In genomic region chr10:120857531-120858001, GRCm38 (mm10) we compare ENCODE assay signal across 7 mouse cellular contexts. TPM values are rescaled to one million over a fixed set of nuclear protein-coding genes. Genes with fewer than 3 reads are reported as not detected.
DNase-seq lines count a peak whose midpoint lies in the region; ATAC-seq lines count a peak whose summit lies in the region.

No protein-coding gene starts in this region.

- H3K4me2 ChIP-seq in forebrain, embryonic 11.5 days (ENCODE audit: low read depth, low read length, severe bottlenecking): peak overlapping the region; percentile 5; the same call in 1 of the 2 replicates
- peak overlapping the region; percentile 36 for H3K4me2 ChIP-seq in intestine, embryonic 14.5 days (ENCODE audit: low read length)
- no peak overlapping the region for H3K4me2 ChIP-seq in neural tube, embryonic 14.5 days (ENCODE audit: low read depth, low read length)

- no peak overlapping the region for H3K9ac ChIP-seq in forebrain, embryonic 11.5 days (ENCODE audit: low read length)
- H3K9ac ChIP-seq in intestine, embryonic 14.5 days (ENCODE audit: low read length): no peak overlapping the region
- H3K9ac ChIP-seq in neural tube, embryonic 14.5 days (replicated peaks; ENCODE audit: low read depth, low read length): no peak overlapping the region

- ATAC-seq in forebrain, embryonic 11.5 days (replicated peaks; ENCODE audit: low FRiP score): peak; percentile 69; the same call in 1 of the 2 replicates
- ATAC-seq in intestine, embryonic 14.5 days (replicated peaks; ENCODE audit: low FRiP score, low TSS enrichment, low read depth): peak; percentile 75; the same call in 1 of the 2 replicates
- peak; percentile 51; the same call in 1 of the 2 replicates for ATAC-seq in neural tube, embryonic 14.5 days (ENCODE audit: low read depth)

- no peaks in the 10 kb centered on the region for H3K36me3 ChIP-seq in forebrain, embryonic 11.5 days (ENCODE audit: control insufficient read depth, insufficient read depth, low read length)
- H3K36me3 ChIP-seq in intestine, embryonic 14.5 days (ENCODE audit: control insufficient read depth, insufficient read depth, low read length): no peaks in the 10 kb centered on the region
- H3K36me3 ChIP-seq in neural tube, embryonic 14.5 days (ENCODE audit: control insufficient read depth, insufficient read depth, low read length): no peaks in the 10 kb centered on the region

- H3K4me3 ChIP-seq in forebrain, embryonic 11.5 days (ENCODE audit: low read depth, low read length): no peak overlapping the region
- H3K4me3 ChIP-seq in intestine, embryonic 14.5 days (ENCODE audit: low read depth, low read length): no peak overlapping the region
- H3K4me3 ChIP-seq in neural tube, embryonic 14.5 days (ENCODE audit: low read depth, low read length): no peak overlapping the region

- peak; percentile 15 to 32 for DNase-seq in CD8-positive naive resting alpha-beta T cell, adult 2 months (ENCODE audit: low read depth in 2 of 2, low spot score in 2 of 2)
- peak; percentile 29 for DNase-seq in NIH3T3 (ENCODE audit: low read depth)
- DNase-seq in forebrain, embryonic 11.5 days (ENCODE audit: low spot score): peak; percentile 82
- peak; percentile 83 for DNase-seq in intestine, embryonic 14.5 days (ENCODE audit: low spot score)
- DNase-seq in lung, adult 18-20 months: peak; percentile 23 to 54
- no peak for DNase-seq in layer of hippocampus, adult 9-11 months

- no peaks in the 10 kb centered on the region for H3K27me3 ChIP-seq in forebrain, embryonic 11.5 days (ENCODE audit: control insufficient read depth, insufficient read depth, low read length)
- no peaks in the 10 kb centered on the region for H3K27me3 ChIP-seq in intestine, embryonic 14.5 days (replicated peaks; ENCODE audit: control insufficient read depth, insufficient read depth, low read length)
- no peaks in the 10 kb centered on the region for H3K27me3 ChIP-seq in neural tube, embryonic 14.5 days (ENCODE audit: control insufficient read depth, insufficient read depth, low read length)

- no peaks in the 10 kb centered on the region for H3K9me3 ChIP-seq in forebrain, embryonic 11.5 days (ENCODE audit: control insufficient read depth, low read length)
- no peaks in the 10 kb centered on the region for H3K9me3 ChIP-seq in intestine, embryonic 14.5 days (ENCODE audit: control insufficient read depth, low read length)
- no peaks in the 10 kb centered on the region for H3K9me3 ChIP-seq in neural tube, embryonic 14.5 days (ENCODE audit: control insufficient read depth, low read length)

- peaks cover 15% of the 10 kb centered on the region for H3K4me1 ChIP-seq in forebrain, embryonic 11.5 days (replicated peaks; ENCODE audit: control insufficient read depth, insufficient read depth, low read length)
- H3K4me1 ChIP-seq in intestine, embryonic 14.5 days (replicated peaks; ENCODE audit: control insufficient read depth, insufficient read depth, low read length): peaks cover 32% of the 10 kb centered on the region
- no peaks in the 10 kb centered on the region for H3K4me1 ChIP-seq in neural tube, embryonic 14.5 days (ENCODE audit: control insufficient read depth, insufficient read depth, low read length)

- H3K27ac ChIP-seq in forebrain, embryonic 11.5 days (ENCODE audit: low read depth, low read length): no peak overlapping the region
- H3K27ac ChIP-seq in intestine, embryonic 14.5 days (ENCODE audit: low read depth): no peak overlapping the region
- H3K27ac ChIP-seq in neural tube, embryonic 14.5 days (ENCODE audit: low read depth, low read length): no peak overlapping the region

- WGBS in forebrain, embryonic 11.5 days: 34% methylated on average over 13 of the region's 13 CpGs
- WGBS in intestine, embryonic 14.5 days: 49% methylated on average over 13 of the region's 13 CpGs
- whole genome bisulfite sequencing in neural tube, embryonic 14.5 days: 41% methylated on average over 13 of the region's 13 CpGs

RNA-seq across cellular contexts. Expression of gene Msrb3, which starts 41.3 kb away (rescaled TPM):
- 6.1 and 8.2 TPM in 2 replicates for polyA plus RNA-seq in forebrain, embryonic 11.5 days (2014; fragmentation: Nextera tagmentation; extraction: Ambion mirVana)
- polyA plus RNA-seq in intestine, embryonic 14.5 days (2014; fragmentation: Nextera tagmentation; extraction: Ambion mirVana): 17.6 and 18.2 TPM in 2 replicates
- 0.50 and 2.0 TPM in 2 replicates for polyA plus RNA-seq in neural tube, embryonic 14.5 days (2014; fragmentation: Nextera tagmentation; extraction: Ambion mirVana)
